Mouse (Mus musculus) retina, postnatal 7 days (tissue): ENCODE measurements around the gene Armc8.
"Not testable (repeated sequence)": the region's sequence is repeated elsewhere in the genome, so short reads cannot be mapped to it uniquely, and the experiment has no call there.

ENCODE experiments used
- DNase-seq: peaks from one replicate; pipeline ENCODE4 v3.0.0-alpha.2; 2012; ENCODE audit warnings: low read depth, low spot score

The Armc8 gene

GRCm38 (mm10) chr9:99568347-99569070 lies at the start of gene Armc8:
TSS of gene Armc8 (minus strand) at chr9:99568899.
- peak; percentile 79 for DNase-seq

- no peak for DNase-seq
Observed at GRCm38 (mm10) chr9:99612202-99612601, 43.5 kb upstream of the Armc8 start, which contains the start of gene A4gnt. TSS of gene A4gnt (plus strand) at chr9:99612502.

GRCm38 (mm10) chr9:99603566-99603965 lies 34.9 kb upstream of the Armc8 start:
- DNase-seq, result no peak

DNA sequence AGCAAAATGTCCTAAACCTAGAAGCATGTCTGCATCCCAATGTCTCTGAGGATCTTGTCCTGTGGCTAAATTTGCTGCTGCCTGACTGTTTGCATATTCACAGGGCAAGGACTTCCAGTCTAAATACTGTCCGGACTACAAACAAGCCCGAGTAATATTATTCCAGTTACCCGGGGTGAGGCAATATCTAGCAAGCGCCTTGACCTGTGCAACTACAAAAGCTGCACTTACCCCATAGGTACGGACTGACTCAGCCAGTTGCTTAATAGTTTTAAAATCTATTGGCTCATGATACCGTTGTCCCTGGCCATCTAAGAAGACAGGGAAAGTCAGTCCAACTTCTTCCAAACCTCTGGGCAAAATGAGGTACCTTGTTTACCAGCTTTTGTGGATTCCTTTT lies 30.4 kb upstream of the Armc8 start:
- DNase-seq, result not testable (repeated sequence)

DNA sequence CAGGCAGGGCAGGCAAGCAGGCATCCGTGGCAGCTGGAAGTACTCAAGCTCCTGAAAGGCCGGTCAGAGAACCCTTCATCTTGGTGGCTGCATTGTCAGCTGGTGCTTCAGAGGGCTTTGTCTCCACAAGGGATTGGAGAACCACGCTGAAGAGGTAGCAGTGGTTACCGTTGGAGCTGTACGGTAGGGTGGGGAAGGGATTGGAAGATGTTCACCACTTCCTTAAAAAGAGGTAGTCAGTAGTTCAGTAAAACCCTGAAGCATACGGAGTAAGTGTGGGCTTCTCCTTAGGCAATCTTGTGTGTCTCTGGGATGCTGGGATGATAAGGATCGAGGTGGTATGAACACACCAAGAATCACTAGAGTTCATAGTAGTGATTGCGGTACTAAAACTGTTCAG lies 22.4 kb upstream of the Armc8 start:
- no peak for DNase-seq

- no peak for DNase-seq
Observed at GRCm38 (mm10) chr9:99587505-99588202, 19.0 kb upstream of the Armc8 start.

GRCm38 (mm10) chr9:99580655-99581054 lies 12.0 kb upstream of the Armc8 start:
- DNase-seq, result peak; percentile 32

- peak; percentile 86 for DNase-seq
Observed at GRCm38 (mm10) chr9:99575677-99576480, 7.2 kb upstream of the Armc8 start, which contains the start of gene Dbr1. TSS of gene Dbr1 (plus strand) at chr9:99575799.

DNA sequence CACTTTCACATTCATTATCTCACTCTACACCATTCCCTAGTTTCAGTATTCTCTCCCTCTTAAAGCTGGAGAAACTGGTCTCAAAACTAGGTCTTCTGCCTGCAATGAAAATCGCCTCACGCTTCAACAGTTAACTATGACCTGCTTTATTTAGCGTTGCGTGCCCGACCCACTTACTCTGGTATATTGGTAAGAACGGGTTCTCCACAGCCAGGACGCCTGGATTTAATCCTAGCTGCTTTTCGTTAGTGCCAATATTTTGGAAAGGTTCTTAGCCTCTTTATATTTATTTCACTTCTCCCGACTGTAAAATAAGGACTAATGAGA lies 335 bp upstream of the Armc8 start:
- DNase-seq, result no peak

- DNase-seq, result no peak
Observed at GRCm38 (mm10) chr9:99568023-99568346, 714 bp downstream of the Armc8 start.

DNA sequence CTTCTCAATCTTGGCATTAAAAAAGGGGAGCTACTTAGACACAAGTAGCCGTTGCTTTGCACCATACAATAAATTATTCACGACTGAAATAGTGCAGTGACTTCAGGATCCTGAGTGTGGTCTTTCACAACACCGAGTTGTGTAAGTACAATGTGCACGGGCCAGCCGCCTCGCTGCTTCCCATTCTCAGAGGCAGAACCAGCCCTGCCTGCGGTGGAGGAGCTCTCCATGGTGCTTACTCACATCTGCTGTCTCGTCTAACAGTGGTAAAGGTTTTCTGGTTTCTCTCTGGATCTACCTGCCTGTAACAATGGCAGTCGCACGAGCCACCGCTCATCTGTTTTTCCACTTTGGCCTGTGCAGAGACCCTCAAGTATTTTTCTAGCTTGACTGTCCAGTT lies 5.0 kb downstream of the Armc8 start:
- DNase-seq, result no peak

DNA sequence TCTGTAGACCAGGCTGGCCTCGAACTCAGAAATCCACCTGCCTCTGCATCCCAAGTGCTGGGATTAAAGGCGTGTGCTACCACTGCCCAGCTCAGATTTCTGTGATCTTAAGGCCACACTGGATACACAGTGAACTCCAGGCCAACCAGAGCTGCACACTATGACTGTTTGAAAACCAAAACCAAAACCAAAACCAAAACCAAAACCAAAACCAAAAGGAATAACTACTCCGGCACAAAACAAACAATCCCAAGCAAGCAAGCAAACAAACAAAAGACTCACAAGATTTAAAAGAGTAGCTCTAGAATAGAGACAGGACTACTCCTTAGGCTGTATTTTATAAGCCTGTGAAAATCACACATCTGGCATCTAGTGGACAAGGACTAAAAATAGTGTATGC lies 8.3 kb downstream of the Armc8 start:
- DNase-seq, result no peak

DNA sequence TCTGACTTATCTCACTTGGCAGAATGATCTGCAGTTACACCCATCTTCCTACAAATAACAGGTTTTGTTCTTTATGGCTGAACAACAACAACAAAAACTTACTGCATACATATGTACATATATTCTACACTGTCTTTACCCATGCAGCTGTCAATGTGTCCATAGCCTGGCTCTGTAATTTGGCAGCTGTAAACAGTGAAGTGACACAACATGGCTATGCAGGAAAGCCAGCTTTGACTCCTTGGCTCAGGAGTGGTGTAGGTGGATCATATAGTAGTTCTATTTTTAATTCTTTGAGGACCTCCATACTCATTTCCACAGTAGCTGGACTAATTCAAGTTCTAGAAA lies 9.2 kb downstream of the Armc8 start:
- no peak for DNase-seq

DNA sequence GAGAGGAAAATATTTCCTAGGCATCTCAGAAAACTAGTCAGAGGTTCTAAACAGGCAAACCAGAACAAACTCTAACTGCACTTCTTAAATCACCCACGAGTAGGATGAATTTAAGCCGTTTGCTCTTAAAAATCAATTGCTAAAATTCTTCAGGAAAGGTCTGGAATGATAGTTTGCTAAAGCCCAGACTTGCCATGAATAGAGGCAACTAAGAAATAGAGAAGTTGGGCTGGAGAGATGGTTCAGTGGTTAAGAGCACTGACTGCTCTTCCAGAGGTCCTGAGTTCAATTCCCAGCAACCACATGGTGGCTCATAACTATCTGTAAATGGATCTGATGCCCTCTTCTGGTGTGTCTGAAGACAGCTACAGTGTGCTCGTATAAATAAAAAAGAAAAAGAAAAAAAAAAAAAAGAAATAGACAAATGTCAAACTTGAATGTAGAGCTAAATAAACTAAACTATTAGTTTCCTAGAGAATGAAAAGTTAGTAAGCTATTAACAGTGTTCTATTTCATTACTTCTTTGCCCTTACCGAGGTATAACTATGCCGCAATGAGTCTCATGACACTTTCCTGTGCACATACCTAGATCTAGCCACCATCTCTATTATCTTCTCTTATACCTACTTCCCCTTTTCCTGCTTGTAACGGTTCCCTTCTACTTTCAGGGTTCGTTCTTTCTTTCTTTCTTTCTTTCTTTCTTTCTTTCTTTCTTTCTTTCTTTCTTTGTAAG lies 9.7 kb downstream of the Armc8 start:
- DNase-seq, result no peak

GRCm38 (mm10) chr9:99557580-99558300 lies 11.0 kb downstream of the Armc8 start:
- no peak for DNase-seq

DNA sequence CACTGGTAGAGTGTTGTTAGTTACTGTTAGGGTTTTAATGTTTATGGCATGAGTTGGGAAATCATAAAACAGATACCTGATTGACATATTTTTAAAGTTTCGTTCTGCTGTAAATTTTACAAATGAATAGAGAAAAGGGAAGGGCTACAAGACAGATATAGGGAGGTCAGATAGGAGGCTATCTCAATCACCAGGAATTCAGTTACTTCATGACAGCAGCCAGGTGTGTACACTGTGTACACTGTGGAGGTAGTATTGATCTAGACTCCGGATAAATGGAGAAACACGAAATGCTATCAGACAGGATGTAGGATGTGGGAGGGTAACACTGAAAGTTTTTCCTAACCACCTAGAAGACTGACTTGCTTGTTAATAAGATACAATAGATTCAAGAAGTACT lies 13.4 kb downstream of the Armc8 start:
- DNase-seq, result no peak

DNA sequence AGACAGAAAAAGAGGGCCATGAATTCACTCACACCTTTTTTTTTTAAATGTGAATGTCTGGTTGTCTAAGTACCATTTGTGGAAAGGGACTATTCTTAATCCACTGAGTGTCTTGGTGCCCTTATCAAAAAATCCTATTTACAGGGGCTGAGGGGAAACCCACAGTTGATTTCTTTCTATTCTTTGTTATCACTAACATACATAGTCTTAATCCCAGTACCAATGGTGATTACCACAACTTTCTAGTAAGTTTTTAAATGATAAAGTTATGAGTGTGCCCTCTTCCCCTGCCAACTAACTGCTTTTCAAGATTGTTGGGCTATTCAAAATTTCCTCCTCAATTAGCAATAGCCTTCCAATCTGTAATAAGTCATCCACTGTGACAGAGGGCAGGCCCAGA lies 14.6 kb downstream of the Armc8 start:
- DNase-seq, result no peak

DNA sequence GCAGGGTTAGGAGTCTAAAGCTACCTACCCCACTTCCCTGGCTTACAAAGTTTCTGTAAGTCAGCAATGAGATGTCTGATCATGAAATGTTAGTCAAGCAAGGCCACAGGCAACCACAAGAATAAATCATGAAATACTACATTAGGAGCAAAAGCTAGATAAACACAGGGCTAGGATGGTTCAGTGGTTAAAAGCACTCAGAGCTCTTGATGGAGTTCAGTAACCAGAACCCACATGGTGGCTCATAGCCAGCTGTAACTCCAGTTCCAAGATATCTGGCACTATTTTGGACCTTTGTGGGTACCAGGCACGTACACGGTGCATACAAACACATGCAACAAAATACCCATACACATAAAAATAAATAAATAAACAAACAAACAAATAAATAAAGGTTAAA lies 15.7 kb downstream of the Armc8 start:
- DNase-seq, result no peak

DNA sequence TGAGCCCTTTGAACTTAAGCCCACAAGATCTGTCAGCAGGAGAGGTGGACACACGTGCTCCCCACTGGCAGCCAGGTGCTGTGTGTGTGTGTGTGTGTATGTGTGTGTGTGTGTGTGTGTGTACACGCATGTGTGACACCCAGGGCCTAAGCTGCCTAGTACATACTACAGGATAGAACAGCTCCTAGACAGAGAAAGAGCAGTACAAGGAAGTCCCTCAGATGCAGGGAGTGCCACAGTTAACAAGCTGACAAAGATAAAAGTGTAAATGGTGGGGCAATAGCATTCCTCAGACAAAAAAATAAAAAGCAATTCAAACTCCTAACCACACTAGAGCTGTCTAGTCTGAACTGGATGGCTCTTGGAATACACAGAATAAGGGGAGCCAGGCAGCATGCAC lies 16.6 kb downstream of the Armc8 start:
- DNase-seq, result no peak

GRCm38 (mm10) chr9:99546259-99546658 lies 22.4 kb downstream of the Armc8 start:
- no peak for DNase-seq

- no peak for DNase-seq
Observed at GRCm38 (mm10) chr9:99531865-99532264, 36.8 kb downstream of the Armc8 start.
